Mouse (Mus musculus) yolk sac, embryonic 10.5 days (tissue): ENCODE data around the gene Nudt14.

Source experiments
- DNase-seq: peaks from one replicate; pipeline ENCODE4 v3.0.0-alpha.2; 2017; ENCODE audit warnings: low spot score

The Nudt14 gene

GRCm38 (mm10) chr12:112950040-112950760, 8.3 kb upstream of the Nudt14 start:
- peak; percentile 73 for DNase-seq

- DNase-seq: no peak
Measured at GRCm38 (mm10) chr12:112947307-112947706, 5.4 kb upstream of the Nudt14 start.

- no peak for DNase-seq
Measured at GRCm38 (mm10) chr12:112943669-112944068, 1.7 kb upstream of the Nudt14 start.

GRCm38 (mm10) chr12:112941156-112941775, 658 bp downstream of the Nudt14 start:
- peak; percentile 32 for DNase-seq

GRCm38 (mm10) chr12:112940710-112941109, 1.2 kb downstream of the Nudt14 start:
- no peak for DNase-seq

- no peak for DNase-seq
Measured at GRCm38 (mm10) chr12:112940238-112940637, 1.7 kb downstream of the Nudt14 start.

GRCm38 (mm10) chr12:112938873-112939565, 2.9 kb downstream of the Nudt14 start:
- no peak for DNase-seq

- DNase-seq: no peak
Measured at GRCm38 (mm10) chr12:112938366-112938765, 3.6 kb downstream of the Nudt14 start.

- DNase-seq: no peak
Measured at GRCm38 (mm10) chr12:112937906-112938305, 4.0 kb downstream of the Nudt14 start.

GRCm38 (mm10) chr12:112932647-112933046, 9.3 kb downstream of the Nudt14 start:
- no peak for DNase-seq

GRCm38 (mm10) chr12:112929562-112930352, 12.2 kb downstream of the Nudt14 start, which contains the start of gene Jag2:
Gene Jag2 (minus strand): TSS chr12:112929776.
- peak; percentile 54 for DNase-seq

GRCm38 (mm10) chr12:112928401-112929241, 13.3 kb downstream of the Nudt14 start:
- DNase-seq: no peak

GRCm38 (mm10) chr12:112927265-112927664, 14.7 kb downstream of the Nudt14 start:
- no peak for DNase-seq

- no peak for DNase-seq
Measured at GRCm38 (mm10) chr12:112925950-112926349, 16.0 kb downstream of the Nudt14 start.

GRCm38 (mm10) chr12:112922541-112922940, 19.4 kb downstream of the Nudt14 start:
- DNase-seq: no peak

GRCm38 (mm10) chr12:112921518-112921917, 20.4 kb downstream of the Nudt14 start:
- no peak for DNase-seq

GRCm38 (mm10) chr12:112917906-112918305, 24.0 kb downstream of the Nudt14 start:
- DNase-seq: no peak

- DNase-seq: no peak
Measured at GRCm38 (mm10) chr12:112917486-112917885, 24.4 kb downstream of the Nudt14 start.

- no peak for DNase-seq
Measured at GRCm38 (mm10) chr12:112916698-112917400, 25.1 kb downstream of the Nudt14 start.

GRCm38 (mm10) chr12:112915587-112915986, 26.3 kb downstream of the Nudt14 start:
- no peak for DNase-seq

- no peak for DNase-seq
Measured at GRCm38 (mm10) chr12:112914527-112914926, 27.4 kb downstream of the Nudt14 start.
